Mouse (Mus musculus) right cerebral cortex, adult 18-20 months (tissue): Measurements from ENCODE around the gene Padi4.

Source experiments
- DNase-seq: peaks from one replicate; pipeline ENCODE4 v3.0.0; 2022; ENCODE audit warnings: mixed read lengths

Padi4 gene

DNA sequence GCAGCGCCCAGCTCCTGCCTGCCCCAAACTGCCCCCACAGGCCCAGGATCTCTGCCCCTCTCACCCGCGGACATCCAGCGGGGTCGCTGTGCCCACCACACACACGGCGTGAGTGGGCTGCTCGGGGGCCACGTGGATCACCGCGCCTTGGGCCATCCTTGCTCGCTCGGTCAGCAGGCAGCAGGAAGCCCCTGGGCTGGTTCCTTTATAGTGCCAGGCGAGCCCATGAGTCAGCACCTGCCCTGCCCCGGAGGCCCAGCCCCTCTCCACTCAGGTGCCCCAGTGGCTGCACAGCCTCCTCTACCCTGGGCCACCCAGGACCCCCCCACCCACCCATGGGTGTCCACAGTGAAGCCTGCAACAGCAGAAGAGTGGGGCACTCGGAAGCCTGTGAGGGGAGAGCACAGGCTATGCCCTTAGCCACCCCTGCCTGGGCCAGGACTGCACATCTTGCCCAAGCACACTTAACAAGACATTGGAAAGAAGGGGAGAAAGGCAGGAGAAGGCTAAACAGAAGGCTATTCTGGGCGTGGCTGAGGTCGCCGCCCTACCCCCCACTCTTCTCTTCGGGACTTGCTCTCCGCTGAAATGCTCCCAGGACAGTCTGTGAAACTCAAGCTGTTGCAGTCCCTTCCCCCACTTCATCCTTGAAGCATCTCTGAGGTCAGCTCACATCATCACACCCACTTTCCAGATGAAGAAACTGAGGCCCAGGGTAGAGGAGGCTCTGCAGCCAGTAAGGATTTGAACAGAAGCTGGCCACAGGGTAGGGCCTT is at the start of gene Padi4:
Padi4 (minus strand) TSS at position 212 of the 776 bp plus-strand sequence.
- no peak for DNase-seq

- peak; percentile 29 for DNase-seq
Measured at GRCm38 (mm10) chr4:140821988-140822387, 48.0 kb upstream of the Padi4 start.

DNA sequence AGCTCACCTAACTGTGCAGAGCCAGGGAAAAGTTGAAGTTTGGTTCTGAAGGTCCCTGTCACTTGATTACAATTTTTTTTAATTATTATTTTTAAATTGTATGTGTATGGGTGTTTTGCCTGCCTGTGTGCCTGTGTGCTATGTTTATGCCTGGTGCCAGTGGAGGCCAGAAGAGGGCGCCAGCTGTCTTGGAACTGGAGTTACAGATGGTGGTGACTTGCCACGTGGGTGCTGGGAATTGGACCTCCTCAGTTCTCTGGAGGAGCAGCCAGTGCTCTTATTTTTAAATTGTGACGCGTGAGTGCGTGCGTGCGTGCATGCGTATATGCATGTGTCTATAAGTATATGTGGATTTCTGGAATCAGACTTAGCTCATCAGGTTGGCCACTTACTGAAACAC is 43.4 kb upstream of the Padi4 start:
- DNase-seq: no peak

GRCm38 (mm10) chr4:140815996-140816917 is 42.2 kb upstream of the Padi4 start:
- DNase-seq: no peak

DNA sequence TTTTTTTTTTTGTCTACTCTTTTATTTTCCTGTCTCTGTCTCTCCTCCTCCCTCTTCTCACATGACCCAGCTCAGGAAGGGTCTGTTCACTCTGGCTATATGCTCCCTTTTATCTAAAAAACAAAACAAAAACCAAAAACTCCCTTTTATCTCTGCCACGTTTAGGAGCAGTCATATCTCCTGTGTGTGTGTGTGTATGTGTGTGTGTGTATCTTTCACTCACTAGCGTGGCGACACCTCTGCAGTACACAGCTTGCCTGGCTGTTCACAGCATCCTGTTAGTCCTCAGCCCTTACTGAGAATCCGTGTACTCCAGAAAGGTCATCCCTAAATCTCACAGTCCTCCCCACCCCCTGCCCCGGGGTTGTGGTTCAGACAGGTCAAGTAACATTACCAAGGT is 41.5 kb upstream of the Padi4 start:
- no peak for DNase-seq

DNA sequence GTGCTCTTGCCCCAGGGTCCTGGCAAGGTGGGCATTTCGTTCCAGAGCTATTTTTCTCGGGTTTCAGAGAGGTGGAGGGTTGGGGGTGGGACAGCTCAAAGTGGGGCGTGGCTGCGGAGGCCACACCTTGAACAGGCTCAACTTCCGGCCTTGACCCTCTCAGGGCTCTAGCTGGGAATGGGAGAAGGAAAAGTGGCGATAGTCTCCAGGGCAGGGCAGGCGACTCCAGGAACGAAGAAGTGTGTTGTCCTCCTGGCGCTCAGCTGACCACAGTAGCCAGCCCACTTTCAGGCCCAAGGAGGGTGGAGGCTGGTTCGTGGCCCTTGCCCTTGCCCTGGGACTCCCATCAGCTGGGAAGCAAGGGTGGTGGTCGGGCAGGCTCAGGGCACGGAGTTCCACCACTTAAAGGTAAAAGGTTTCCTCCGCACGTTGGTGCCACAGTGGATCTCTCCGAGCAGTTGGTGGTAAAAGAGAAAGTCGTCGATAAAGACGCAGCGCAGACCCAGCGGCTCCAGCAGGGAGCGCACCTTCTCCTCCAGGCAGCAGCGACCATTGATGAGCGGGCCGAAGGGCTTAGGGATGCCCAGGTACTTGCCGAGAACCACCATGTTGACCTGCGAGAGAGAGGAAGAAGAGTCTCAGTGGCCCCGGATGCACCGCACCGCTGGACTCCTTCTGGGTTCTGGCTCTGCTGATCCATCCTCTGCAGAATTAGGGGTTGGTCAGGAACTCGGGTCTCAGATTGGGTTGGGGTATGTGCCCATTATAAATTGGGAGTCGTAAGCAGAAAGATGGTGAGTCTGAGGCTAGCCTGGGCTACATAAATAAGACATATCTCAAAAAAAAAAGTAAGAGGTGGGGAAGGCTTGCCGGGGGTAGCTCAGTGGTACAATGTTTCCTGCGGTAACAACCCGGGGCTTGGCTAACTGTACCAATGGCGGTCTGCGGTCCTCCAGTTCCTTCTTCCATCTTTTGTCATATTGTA is 40.5 kb upstream of the Padi4 start:
- DNase-seq: no peak

DNA sequence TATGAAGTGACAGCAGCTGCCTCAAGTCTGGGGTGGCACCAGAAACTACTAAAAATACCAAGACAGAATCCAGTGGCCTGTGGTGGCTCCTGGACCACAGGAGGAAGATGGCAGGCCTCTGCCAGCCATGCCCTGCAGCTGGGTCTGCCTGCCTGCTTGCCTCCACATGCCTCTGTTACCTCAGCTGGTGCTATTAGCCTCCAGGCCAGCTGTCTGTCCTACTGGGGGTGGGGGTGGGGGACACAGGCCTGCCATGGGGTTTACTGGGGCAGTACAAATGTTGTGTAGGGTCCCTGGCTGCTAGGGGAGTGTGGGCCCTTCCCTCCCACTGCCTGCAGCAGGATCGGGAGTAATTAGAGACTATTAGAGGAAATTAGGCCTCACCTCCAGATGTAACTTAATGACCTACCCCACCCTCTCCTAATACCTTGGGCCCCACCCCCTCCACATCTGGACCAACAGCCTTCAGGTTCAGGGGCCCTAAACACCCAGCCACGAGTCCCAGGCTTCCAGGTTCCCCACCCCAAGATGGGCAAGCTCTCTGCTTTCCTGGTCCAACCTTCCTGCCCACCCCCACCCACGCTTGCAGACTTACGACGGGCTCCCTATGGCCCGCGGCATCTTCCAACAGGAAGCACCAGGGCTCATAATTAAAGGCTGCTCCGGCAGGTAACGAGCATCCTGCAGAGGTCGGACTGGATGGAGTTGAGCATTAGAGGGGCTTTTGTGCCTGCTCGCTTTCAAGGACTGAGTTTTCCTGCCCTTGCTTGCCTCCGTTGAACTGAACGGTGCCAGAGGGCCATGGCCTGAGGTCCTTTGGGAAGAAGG is 39.5 kb upstream of the Padi4 start:
- DNase-seq: no peak

- no peak for DNase-seq
Measured at GRCm38 (mm10) chr4:140812609-140813008, 38.6 kb upstream of the Padi4 start.

- DNase-seq: no peak
Measured at GRCm38 (mm10) chr4:140812191-140812590, 38.2 kb upstream of the Padi4 start.

- no peak for DNase-seq
Measured at GRCm38 (mm10) chr4:140810458-140811260, 36.6 kb upstream of the Padi4 start, which contains the start of gene Padi3. Gene Padi3 (minus strand): TSS chr4:140810648.

DNA sequence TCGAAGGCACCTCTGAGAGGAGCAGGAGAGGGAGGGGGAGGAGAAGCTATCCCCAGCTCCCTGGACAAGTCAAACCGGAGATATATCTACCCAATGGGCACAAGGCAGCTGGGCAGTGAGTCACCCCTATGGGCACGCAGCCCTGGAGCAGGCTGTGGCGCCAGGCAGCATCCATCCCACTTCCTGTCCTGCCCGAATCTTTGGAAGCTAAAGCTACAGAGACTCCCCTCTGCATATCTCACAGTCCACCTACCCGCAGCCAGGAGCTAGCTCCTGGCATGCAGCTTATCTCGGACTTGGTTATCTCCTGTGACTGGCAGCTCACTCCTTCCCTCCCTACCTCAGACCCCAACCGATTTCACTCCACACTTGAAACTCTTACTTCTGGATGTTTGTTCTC is 35.1 kb upstream of the Padi4 start:
- DNase-seq: peak; percentile 11

DNA sequence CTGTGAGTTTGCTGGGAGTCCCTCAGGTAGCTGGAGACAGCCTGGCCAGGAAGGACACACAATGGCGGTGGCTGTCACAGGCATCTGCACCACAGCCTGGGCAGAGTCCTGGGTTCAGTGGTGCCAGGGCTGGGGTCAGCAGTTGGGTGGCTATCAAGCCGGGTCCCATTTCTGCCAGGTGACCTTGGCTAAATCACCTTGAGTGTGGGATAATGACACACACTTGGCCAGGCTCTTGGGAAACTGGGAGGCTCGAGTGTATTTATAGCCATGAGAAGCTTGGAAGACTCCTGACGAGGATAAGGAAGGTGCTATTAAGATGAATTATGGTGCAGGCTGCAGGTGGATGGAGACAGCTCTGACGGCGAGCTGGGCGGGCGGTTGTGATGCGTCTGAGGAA is 30.6 kb upstream of the Padi4 start:
- DNase-seq: no peak

DNA sequence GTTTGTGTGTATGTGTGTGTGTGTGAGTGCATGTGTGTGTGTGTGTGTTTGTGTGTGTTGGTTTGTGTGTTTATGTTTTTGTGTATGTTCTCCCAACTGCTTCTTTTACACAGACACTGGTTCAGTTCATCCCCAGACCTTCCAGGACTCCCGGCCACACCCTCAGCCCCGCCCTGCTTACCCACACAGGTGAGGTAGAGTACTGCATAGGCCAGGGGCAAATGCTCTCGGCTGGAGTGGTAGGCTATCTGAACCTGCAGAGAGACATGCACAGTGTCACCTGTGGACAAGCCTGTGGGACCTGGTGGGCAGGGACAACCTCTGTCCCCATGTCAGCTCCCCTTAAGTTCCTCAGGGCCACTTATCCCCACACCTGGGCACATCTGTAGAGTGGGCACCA is 27.3 kb upstream of the Padi4 start:
- DNase-seq: no peak

DNA sequence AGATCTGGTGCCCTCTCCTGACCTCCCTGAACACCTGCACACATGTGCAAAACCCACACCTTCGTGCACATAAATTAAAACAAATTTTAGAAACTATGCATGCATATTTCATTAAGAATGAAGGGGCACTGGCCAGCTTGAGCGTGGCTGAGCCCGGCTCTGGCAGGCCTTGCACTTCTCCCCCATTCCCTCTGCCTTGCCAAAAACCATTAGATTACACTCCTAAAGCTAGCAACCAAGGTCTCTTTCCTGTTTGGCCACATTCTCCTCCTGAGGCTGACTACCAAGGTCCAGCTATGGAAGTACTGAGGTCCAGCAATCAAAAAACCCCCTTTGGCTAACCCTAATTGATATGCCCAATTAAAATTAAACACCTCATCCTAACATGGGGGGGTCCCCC is 22.8 kb upstream of the Padi4 start:
- DNase-seq: no peak

DNA sequence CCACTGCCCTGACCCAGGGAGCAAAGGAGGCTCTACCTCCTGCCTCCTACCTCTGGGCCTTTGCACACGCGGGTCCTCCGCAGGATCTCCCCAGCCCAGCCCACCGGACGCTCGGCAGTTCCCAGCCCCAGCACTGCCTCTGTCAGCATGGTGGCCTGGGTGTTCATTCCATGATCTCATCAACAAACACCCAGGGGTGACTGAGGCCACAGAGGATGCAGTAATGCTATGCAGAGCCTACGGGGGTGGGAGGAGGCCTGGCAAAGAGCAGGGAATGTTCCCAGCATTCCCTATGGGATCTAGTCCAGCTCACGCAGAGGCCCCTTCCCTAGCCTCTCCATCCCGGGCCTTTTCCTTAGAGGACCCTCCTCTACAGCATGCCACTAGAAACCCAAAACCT is 20.6 kb upstream of the Padi4 start:
- DNase-seq: no peak

DNA sequence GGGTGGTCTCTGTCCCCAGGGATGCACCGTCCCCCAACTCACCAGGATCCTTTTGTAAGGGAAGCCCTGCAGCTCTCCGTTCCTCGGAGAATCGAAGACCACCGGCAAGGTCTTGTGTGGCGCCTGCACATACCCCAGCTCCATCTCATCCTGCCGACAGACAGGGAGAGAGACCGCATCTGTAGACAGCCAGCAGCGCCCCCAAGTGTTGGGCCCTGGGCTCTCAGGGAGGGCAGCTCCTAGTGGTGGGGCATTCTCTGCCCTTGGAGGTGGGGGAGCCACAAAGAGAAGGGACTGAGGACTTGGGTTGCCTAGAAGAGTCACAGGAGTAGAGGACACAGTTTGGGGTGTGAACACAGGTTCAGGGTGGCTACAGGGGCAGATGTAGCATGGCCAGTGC is 19.8 kb upstream of the Padi4 start:
- DNase-seq: no peak

DNA sequence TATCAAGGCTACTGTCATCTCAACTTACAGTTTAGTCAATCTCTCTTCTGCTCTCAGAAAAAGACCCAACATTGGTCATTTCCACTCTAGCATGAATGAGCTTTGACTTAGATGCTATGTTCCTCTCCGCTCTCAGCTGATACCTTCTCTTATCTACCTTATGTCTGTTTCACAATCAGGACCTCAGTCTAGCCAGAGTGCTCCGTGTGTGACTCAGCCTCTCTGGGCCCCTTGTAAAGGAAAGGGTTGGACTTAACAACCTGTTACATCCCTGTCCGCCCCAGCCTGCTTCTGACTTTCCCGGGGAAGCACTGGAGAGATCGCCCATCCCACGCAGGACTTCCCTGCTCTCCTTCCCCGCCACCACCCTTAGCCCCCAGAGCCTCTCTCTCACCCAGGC is 18.5 kb upstream of the Padi4 start:
- DNase-seq: no peak

GRCm38 (mm10) chr4:140791071-140791470 is 17.0 kb upstream of the Padi4 start:
- no peak for DNase-seq

DNA sequence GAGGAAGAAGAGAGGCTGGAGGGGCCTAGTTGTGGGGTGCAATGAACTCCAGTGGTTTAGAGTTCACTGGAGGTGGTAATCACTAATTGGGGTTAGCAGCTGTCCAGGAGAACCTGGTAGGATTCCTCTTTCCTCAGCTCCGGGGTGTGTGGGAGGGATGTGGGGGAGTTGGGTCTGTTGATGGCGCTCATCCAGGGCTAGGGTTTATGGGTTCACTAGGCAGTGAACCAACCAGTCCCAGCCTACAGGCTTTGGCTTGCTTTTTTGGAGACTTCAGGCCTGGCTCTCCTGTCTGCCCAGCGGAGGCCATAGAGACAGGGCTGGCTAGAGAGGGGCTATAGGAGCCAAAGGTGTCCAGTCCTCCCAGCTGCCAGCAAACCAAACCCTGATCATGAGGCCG is 15.9 kb upstream of the Padi4 start:
- DNase-seq: no peak

DNA sequence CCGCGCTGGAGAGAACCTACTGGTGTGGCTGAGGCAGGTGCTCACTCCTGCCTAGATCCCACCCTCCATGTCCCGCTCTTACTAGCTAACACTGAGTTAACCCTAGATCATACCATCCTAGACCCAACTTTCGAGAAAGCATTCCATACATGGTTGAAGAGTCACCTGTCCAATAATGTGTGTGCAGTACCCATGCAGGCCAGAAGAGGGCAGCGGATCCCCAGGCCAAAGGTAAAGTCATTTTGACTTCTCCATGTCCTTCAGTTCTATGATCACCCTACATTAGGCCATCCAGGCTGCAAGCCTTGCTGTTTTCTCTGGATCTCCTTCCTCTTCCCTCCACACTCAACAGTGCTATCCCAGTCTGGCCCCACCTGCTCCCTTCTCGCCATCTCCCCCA is 14.9 kb upstream of the Padi4 start:
- no peak for DNase-seq

DNA sequence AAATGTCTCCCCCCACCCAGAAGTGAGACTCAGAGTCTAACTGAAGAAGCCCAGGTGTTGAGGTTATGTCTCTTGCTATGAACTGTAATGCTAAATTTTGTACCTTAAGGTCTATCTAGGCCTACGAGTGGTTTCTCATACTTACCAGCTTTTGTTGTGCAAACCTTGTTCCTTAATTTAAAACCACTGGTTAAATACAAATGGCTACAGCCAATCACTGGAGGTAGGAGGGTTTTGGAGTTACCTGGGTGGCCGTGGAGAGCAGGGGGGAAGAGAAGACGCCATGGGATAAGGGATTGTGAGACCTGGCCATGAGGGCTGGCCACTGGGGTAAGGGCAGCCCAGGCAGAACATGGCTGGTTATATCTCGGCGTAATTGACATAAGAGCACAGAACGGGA is 14.2 kb upstream of the Padi4 start:
- no peak for DNase-seq
